Mouse (Mus musculus): ENCODE measurements around the gene Helz2. TPM values are rescaled to one million over a fixed set of nuclear protein-coding genes. Genes with fewer than 3 reads are reported as not detected.
A peak's percentile ranks its signal among the peaks of the same experiment; 100 is the strongest.

Gene Helz2
- polyA plus RNA-seq, 1 experiment: 4.6 TPM

DNA sequence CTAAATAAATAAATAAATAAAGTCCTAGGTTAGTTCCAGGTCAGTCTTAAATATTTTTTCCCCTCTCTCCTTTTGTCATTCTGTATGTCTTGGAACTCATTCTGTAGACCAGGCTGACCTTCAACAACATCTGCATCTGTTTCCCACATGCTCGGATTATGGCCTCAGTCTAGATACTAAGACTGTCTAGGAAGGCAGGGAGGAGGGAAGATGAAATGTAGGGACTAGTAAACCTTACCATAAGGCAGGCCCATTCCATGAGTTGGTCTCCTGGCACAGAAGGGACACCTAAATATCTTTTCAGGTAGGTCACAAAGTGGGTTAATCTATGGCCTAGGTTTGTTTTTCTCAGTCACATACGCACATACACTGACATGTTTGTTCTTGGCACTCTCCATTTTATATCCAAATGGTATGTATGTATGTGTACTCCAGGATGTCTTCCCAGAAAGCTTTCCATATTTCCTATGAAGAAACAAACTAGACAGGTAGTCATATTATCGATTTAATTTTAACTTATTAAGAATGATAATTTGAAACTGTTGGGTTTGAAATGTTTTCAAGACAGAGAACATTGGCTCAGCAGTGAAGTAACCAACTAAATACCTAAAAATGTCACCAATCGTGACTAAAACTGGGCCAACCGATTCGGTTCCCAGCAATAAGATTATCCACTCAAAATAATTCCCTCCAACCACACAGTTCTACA lies 45.0 kb upstream of the Helz2 start:
- Histone ChIP-seq H3K4me2 (ENCODE audit: low read depth) (peak overlapping the region; percentile 82), H3K27me3 (ENCODE audit: control insufficient read depth, insufficient read depth, insufficient read length) (no peaks in the 10 kb centered on the region), H3K36me3 (ENCODE audit: control insufficient read depth, insufficient read depth) (no peaks in the 10 kb centered on the region), H3K79me2 (ENCODE audit: control insufficient read depth, insufficient read depth) (peaks cover 57% of the 10 kb centered on the region), H3ac (ENCODE audit: control insufficient read depth, insufficient read length) (peak overlapping the region; percentile 44), H3K4me3 (peak overlapping the region; percentile 43)
- TF ChIP-seq REST (IDR thresholded peaks at IDR 0.05; ENCODE audit: insufficient read depth, insufficient read length) (no peak), MYOG (IDR thresholded peaks at IDR 0.05; ENCODE audit: control insufficient read depth in 1 of 3, insufficient read depth in 1 of 3, insufficient read length in 2 of 3, low read depth in 2 of 3) (no peak), MYOD1 (IDR thresholded peaks at IDR 0.05; ENCODE audit: control insufficient read depth in 1 of 3, insufficient read length in 2 of 3, low read depth in 2 of 3) (no peak), MAX (IDR thresholded peaks at IDR 0.05; ENCODE audit: low read depth) (no peak), CEBPB (IDR thresholded peaks at IDR 0.05; ENCODE audit: insufficient read depth, poor library complexity, severe bottlenecking) (no peak), POLR2AphosphoS2 (IDR thresholded peaks at IDR 0.05; ENCODE audit: insufficient read length, low read depth) (no peak), E2F4 (IDR thresholded peaks at IDR 0.05; ENCODE audit: insufficient read depth) (no peak), USF1 (IDR thresholded peaks at IDR 0.05; ENCODE audit: low read depth) (no peak), TCF3 (IDR thresholded peaks at IDR 0.05; ENCODE audit: insufficient read length, low read depth) (no peak), POLR2A (IDR thresholded peaks at IDR 0.05; ENCODE audit: insufficient read length, low read depth) (no peak), TCF12 (IDR thresholded peaks at IDR 0.05; ENCODE audit: insufficient read depth, poor library complexity, severe bottlenecking) (no peak), SRF (IDR thresholded peaks at IDR 0.05; ENCODE audit: control insufficient read depth, insufficient read length, low read depth) (no peak)

DNA sequence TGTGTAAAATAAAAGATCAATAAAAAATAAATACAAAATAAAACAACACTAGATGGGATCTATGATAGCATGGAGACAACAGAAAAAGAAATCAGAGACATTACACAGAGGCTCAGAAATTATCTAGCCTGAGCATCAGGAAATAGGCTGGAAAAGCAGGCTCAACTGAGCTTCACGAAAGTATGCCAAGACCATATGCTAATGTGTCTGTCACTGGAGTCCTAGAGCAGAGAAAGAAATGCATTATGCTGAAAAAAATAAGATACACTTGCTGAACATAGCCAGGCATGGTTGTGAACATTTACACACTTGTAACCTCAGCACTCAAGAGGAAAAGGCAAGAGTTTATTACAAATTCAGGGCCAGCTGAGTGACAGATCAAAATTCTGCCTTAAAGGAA lies 38.1 kb upstream of the Helz2 start:
- H3K79me2 ChIP-seq (ENCODE audit: control insufficient read depth, insufficient read depth): peaks cover 47% of the 10 kb centered on the region
- H3K27me3 ChIP-seq (ENCODE audit: control insufficient read depth, insufficient read depth, insufficient read length): no peaks in the 10 kb centered on the region
- H3K36me3 ChIP-seq (ENCODE audit: control insufficient read depth, insufficient read depth): peaks cover 10% of the 10 kb centered on the region
- no peak overlapping the region for H3K4me3 ChIP-seq
- H3K4me2 ChIP-seq (ENCODE audit: low read depth): no peak overlapping the region
- no peak for TF ChIP-seq MAX (IDR thresholded peaks at IDR 0.05; ENCODE audit: low read depth)
- no peak for TF ChIP-seq TCF3 (IDR thresholded peaks at IDR 0.05; ENCODE audit: insufficient read length, low read depth)
- TF ChIP-seq MYOD1 (IDR thresholded peaks at IDR 0.05; ENCODE audit: control insufficient read depth in 1 of 3, insufficient read length in 2 of 3, low read depth in 2 of 3): no peak
- TF ChIP-seq REST (IDR thresholded peaks at IDR 0.05; ENCODE audit: insufficient read depth, insufficient read length): no peak
- no peak for TF ChIP-seq POLR2A (IDR thresholded peaks at IDR 0.05; ENCODE audit: insufficient read length, low read depth)
- TF ChIP-seq USF1 (IDR thresholded peaks at IDR 0.05; ENCODE audit: low read depth): no peak
- H3ac ChIP-seq (ENCODE audit: control insufficient read depth, insufficient read length): no peak overlapping the region

DNA sequence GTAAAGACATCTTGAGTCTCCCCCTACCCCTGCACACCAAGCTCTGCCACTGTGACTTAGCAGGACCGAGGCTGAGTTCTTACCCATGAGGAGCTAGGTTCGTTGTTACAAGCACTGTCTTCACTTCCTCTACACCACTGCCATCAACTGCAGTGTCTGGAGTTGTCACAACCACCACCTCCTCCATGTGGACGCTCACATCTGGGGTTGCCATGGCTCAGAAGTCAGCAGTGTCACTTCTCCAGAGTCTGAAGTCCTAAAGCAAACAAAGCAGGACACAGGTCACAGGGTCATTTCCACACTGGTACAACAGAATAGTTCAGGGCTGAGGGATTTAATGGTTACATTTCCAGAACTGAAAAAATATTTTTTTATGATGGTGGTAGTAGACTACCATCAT lies 36.0 kb upstream of the Helz2 start:
- no peaks in the 10 kb centered on the region for H3K27me3 ChIP-seq (ENCODE audit: control insufficient read depth, insufficient read depth, insufficient read length)
- no peak overlapping the region for H3K4me2 ChIP-seq (ENCODE audit: low read depth)
- TF ChIP-seq TCF3 (IDR thresholded peaks at IDR 0.05; ENCODE audit: insufficient read length, low read depth) (no peak), POLR2A (IDR thresholded peaks at IDR 0.05; ENCODE audit: insufficient read length, low read depth) (no peak), MYOD1 (IDR thresholded peaks at IDR 0.05; ENCODE audit: control insufficient read depth in 1 of 3, insufficient read length in 2 of 3, low read depth in 2 of 3) (no peak), SRF (IDR thresholded peaks at IDR 0.05; ENCODE audit: control insufficient read depth, insufficient read length, low read depth) (no peak), REST (IDR thresholded peaks at IDR 0.05; ENCODE audit: insufficient read depth, insufficient read length) (no peak), TCF12 (IDR thresholded peaks at IDR 0.05; ENCODE audit: insufficient read depth, poor library complexity, severe bottlenecking) (no peak), POLR2AphosphoS2 (IDR thresholded peaks at IDR 0.05; ENCODE audit: insufficient read length, low read depth) (no peak), E2F4 (IDR thresholded peaks at IDR 0.05; ENCODE audit: insufficient read depth) (no peak), USF1 (IDR thresholded peaks at IDR 0.05; ENCODE audit: low read depth) (no peak), CEBPB (IDR thresholded peaks at IDR 0.05; ENCODE audit: insufficient read depth, poor library complexity, severe bottlenecking) (no peak), MYOG (IDR thresholded peaks at IDR 0.05; ENCODE audit: control insufficient read depth in 1 of 3, insufficient read depth in 1 of 3, insufficient read length in 2 of 3, low read depth in 2 of 3) (no peak)
- no peak overlapping the region for H3ac ChIP-seq (ENCODE audit: control insufficient read depth, insufficient read length)
- H3K79me2 ChIP-seq (ENCODE audit: control insufficient read depth, insufficient read depth): peaks cover 37% of the 10 kb centered on the region
- H3K36me3 ChIP-seq (ENCODE audit: control insufficient read depth, insufficient read depth): peaks cover 25% of the 10 kb centered on the region
- no peak overlapping the region for H3K4me3 ChIP-seq

DNA sequence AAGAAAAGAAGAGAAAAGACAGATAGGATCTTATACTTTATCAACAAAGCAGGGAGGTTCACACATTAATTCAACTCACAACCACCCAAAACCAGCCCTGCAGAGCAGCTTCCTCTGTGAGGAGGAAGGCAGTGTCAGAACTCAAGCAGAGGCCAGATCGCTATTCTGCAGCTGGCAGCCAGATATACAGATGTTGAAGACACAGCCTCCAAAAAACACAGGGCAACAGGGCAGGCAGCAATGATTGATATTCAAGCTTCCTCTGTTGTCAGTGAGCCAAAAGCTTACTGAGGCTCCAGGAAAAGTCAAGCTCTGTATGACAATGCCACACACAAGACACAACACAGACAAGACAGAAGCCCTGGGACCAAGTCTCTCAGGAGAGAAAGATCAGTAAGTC lies 34.9 kb upstream of the Helz2 start:
- peaks cover 26% of the 10 kb centered on the region for H3K79me2 ChIP-seq (ENCODE audit: control insufficient read depth, insufficient read depth)
- TF ChIP-seq POLR2A (IDR thresholded peaks at IDR 0.05; ENCODE audit: insufficient read length, low read depth) (no peak), REST (IDR thresholded peaks at IDR 0.05; ENCODE audit: insufficient read depth, insufficient read length) (no peak), E2F4 (IDR thresholded peaks at IDR 0.05; ENCODE audit: insufficient read depth) (no peak)
- H3K36me3 ChIP-seq (ENCODE audit: control insufficient read depth, insufficient read depth): peaks cover 28% of the 10 kb centered on the region
- H3ac ChIP-seq (ENCODE audit: control insufficient read depth, insufficient read length): no peak overlapping the region
- H3K4me2 ChIP-seq (ENCODE audit: low read depth): no peak overlapping the region
- H3K4me3 ChIP-seq: no peak overlapping the region
- H3K27me3 ChIP-seq (ENCODE audit: control insufficient read depth, insufficient read depth, insufficient read length): no peaks in the 10 kb centered on the region

DNA sequence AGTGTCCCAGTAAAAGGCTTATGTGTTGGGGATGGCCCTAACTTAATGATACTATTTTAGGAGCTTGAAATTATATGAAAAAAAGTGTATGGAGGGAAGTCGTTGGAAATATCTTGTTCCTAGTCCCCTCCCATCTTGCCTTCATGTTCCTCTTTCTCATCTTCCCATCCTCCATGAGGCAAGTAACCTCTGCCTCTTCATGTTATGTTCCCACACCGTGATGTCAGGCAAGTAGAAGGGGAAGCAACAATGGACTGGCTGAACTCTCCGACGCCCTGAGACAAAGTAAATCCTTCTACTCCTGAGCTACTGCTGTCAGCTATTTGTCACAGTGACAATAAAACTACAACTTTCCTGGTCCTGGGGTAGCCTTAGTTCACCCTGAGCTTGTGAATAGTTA lies 32.8 kb upstream of the Helz2 start:
- TF ChIP-seq TCF3 (IDR thresholded peaks at IDR 0.05; ENCODE audit: insufficient read length, low read depth) (no peak), MYOG (IDR thresholded peaks at IDR 0.05; ENCODE audit: control insufficient read depth in 1 of 3, insufficient read depth in 1 of 3, insufficient read length in 2 of 3, low read depth in 2 of 3) (no peak), MYOD1 (IDR thresholded peaks at IDR 0.05; ENCODE audit: control insufficient read depth in 1 of 3, insufficient read length in 2 of 3, low read depth in 2 of 3) (no peak), MAX (IDR thresholded peaks at IDR 0.05; ENCODE audit: low read depth) (no peak), SRF (IDR thresholded peaks at IDR 0.05; ENCODE audit: control insufficient read depth, insufficient read length, low read depth) (no peak)
- Histone ChIP-seq H3K27me3 (ENCODE audit: control insufficient read depth, insufficient read depth, insufficient read length) (no peaks in the 10 kb centered on the region), H3ac (ENCODE audit: control insufficient read depth, insufficient read length) (no peak overlapping the region), H3K36me3 (ENCODE audit: control insufficient read depth, insufficient read depth) (peaks cover 46% of the 10 kb centered on the region), H3K4me2 (ENCODE audit: low read depth) (no peak overlapping the region), H3K79me2 (ENCODE audit: control insufficient read depth, insufficient read depth) (peaks cover 7% of the 10 kb centered on the region), H3K4me3 (no peak overlapping the region)
